Mouse (Mus musculus) c-Kit-positive CD71-positive TER-119-positive erythroid progenitor cells, embryonic 14.5 days (primary cell): ENCODE measurements around the gene Bcl2l14.
A peak's percentile ranks its signal among the peaks of the same experiment; 100 is the strongest.

Experiments used
- DNase-seq: peaks from one replicate; pipeline ENCODE4 v3.0.0-alpha.2; 2013; ENCODE audit warnings: low spot score

The Bcl2l14 gene

DNA sequence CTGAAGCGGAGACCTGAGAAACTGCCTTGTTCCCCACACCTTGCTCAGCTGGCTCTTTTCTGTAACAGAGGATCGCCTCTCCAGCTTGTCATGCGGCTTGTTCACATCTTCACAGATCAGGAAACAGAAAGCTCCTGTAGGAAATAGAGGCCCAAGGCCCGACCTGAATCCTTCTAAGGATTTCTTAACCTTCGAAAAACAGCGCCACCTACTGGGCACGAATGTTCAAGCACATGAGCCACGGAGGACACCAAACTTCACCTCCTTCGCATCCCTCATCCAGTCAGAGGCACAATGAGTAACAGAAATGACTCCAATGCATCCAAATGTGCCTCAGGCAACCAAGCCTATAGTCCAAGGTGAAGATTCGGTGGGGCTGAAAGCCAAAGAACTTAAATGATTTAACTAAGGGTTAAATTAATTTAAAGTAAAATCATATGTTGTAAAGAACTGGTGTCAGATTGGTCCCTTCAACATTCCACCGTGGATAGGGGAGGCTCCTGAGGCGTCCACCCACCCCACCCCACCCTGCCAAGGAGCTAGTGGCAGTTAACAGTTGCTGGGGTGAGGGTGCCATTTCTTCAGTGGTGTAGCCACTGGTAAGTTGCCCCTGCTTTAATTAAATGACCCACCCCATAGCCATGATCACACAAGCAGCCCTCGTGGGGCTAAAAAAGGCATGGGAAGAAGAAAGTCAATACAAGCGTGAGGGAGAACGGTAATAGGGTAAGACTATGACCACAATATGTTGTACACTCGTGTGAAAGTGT, 7.0 kb downstream of the Bcl2l14 start:
- peak; percentile 66 for DNase-seq

DNA sequence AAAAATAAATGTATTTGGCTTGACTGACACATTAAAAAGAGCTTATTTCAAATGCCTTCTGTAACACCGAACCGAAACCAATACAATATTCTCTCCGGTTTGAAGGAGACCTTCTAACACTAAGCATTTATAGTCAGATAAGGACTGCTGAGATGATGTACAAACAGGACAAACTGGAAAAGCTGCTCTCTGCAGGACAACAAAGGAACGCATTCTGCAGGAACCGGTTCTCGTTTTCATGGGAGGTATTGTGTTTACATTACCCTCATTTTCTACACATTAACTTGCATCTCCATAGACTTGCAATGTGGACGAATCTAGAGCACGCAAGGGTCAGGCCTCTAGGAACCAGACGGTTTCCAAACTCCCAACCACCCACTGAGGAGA, 7.6 kb downstream of the Bcl2l14 start:
- no peak for DNase-seq

DNA sequence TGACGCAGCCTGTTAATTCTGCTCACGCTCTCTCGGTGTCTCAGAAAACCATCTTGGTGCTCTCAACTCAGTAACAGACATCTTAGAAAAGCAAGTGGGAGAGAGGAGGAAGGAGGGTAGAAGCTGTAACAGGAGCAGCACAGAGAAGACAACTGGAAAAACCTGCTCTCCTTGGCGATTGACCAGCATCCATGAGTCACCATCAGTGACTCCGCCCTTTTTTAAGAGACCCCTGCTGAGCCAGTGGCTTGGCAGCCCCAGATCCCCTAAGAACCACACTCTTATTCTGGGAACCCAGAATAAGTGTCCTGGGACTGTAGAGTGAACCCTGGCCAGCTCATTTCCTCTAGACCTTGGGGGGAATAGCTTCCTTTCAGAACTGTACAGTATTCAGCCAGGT, 11.1 kb downstream of the Bcl2l14 start:
- DNase-seq, result no peak

DNA sequence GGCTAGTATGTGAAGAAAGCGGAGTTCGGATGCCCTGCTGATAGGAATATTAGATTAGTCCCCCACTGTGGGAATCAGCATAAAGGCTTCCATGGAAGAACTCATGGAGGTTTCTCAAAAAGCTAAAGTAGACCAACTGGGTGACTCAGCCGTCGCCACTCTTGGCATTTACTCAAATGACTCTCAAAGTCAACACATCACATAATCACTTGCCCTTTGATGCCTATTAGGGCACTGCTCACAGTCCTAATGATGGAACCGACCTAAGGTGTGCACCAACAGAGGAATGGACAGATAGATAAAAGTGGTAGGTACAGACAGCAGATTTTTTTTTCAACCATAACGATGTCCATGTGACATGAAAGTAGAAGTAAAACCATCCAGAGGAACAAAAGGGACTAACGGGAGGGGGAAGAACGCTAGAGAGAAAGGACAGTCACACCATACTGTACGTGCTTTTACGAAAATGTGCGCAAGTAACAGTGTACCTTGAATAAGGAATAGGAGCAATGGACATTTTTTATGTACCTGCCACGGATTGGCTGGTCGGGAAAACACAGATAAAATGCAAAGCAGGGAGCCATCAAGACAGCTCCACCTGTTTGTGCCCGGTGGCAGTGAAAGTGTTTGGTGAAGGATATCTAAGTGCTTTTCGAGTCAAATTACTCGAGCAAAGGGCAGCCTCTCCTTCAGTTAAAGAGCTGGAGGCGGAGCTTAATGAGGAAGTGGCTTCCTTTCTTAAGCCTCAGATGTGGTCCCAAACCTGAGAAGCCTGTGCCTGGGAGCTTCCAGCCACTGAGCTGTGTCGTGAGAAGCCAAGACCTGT, 17.8 kb downstream of the Bcl2l14 start:
- DNase-seq, result no peak

DNA sequence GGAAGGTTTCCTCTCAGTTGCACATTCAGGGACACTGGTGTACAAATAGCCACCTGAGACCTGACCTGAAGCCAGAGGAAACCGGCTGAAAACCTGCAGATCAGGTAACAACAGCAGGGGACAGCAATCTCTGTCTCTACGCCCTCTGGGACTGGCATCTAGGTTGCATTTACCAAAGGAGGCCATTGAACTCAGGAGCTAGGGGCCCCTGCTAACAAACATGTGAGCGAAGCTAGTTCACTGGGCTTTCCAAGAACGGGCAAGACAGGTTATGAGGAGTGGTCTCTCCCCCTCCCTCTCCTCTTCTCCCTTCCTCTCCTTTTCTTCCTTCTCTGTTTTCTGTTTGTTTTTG, 18.4 kb downstream of the Bcl2l14 start:
- DNase-seq, result no peak

DNA sequence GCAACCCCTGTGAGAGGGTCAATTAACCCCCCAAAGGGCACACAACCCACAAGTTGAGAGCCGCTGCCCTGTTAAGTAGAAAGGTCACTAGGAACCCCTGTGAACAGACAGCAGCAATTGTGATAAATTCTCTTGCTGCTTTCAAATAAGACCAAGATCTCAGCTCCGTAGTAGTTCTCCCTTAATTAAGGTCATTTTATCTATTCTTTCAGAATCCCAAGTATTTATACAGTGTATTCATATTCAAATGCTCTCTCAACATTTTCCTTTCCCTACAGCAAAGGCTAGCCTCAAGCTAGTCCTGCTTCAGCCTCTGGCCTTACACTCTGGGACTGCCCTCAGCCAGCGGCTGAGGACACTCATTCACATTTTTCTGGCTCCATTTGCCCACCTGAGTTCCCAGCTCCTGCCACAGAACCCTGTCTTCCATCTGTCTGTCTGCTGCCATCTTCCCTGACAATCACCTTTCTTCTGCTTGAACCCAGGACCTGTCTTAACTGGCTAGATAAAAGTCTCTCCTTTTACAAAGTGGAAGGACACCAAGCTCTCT, 20.5 kb downstream of the Bcl2l14 start:
- no peak for DNase-seq

DNA sequence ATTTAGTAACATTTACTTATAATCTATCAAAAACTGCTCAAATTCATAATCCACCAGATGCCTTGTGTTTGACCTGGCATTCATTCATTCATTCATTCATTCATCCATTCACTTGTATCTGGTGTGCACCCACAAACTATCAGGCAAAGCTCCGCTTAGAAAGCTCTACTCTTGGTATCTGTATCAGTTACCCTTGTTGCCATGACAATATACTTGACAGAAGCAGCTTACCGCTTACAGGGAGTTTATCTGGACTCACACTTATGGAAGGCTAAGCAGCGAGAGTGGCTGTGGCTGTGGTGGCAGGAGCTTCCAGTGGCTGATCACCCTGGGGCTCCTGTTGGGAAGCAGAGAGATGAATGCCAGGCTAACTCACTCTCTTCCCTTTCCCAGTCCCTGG, 21.8 kb downstream of the Bcl2l14 start:
- DNase-seq, result no peak

DNA sequence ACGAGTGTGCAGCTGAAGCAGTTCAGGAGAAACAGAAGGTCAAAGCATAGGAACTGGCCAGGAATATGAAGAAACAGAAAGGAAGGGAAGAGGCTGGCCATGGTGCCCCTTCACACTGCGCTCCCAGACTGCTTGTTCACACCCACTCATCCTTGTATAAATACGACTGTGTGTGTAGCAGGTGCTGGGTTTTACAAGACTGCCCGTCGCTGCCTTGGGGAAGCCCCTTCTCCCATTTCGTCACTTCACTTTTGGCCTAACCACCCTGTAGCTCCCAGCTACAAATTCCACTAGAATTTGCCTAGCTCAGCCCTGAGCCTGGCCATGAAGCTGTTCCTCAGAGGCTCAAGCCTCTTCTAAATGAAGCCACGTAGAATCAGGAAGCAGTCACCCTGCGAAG, 24.3 kb downstream of the Bcl2l14 start:
- no peak for DNase-seq

DNA sequence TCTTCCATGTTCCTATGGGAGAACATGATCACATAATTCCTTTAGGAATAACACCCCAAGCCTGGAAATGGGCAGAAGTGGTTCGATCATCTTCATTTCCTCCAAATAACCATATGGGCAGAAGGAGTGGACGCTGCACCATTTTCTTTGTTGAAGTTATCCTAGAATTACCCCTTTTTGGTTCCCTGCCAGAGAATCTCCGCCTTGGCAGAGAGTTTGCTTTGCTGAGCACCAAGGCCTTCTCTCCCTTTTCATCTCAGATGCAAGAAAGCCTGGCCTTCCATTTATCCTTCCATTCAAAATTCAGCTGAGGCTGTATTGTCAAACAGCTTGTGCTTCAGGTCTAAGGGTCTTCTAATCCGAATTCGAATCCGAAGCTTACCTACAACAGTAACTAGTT, 25.8 kb downstream of the Bcl2l14 start:
- no peak for DNase-seq

DNA sequence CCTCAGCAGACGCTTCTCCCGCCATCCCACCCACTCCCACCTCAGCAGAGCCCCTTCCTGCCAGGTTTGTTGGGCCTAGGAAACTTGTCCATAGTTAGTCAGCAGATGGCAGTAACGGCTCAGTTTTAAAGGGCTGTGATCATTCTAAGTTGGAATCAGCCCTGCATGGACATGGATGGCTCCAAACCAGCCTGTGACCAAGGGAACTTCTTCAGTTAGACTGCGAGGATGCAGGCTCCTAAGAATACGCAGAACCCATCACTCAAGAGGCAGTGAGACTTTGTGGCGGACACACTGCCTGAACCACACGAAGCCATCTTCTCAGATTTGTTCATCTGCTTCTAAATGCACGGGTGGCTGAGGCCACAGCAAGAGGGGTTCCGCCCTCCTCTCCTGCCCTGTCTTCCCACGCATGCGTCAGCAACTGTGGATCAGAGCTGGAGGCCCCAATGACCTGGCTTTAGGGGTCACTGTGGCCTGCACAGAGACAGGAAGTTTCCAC, 29.1 kb downstream of the Bcl2l14 start:
- no peak for DNase-seq

DNA sequence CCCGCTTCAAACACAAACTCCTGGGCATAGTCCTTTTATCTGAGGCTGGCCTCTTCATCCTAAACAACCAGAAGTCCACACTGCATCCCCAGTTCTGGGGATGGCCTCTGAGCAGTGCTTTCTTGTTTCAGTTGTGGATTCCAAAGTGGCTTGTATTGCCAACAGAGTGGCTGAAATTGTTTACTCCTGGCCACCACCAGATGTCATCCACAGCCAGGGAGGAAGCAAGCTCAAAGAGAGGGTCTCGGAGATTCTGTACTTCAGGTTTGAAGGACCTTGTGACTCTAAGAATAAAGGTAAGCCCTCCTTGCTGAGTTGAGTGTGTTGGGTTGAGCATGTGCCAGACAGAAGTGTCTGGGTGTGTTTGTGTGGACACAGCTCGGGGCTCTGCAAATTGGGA, 31.0 kb downstream of the Bcl2l14 start:
- DNase-seq, result no peak

DNA sequence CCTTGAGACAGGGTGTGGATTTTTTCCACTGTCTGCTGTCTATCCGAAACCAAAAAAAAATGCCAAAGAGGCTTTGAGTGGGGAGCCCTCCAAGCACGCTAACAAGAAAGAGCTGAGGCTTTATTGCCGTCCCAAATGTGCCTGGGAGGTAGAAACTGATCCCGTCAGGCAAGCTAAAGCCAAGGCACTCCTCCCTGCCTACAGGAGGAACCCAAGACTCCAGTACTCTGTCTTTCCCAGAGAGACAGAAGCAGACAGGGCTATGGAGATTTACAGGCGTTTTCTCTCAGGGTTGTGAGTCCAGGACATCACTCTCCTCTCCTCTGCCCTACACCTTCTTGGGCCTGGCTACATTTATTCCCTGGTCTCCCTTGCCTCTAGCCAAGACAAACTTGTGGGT, 32.3 kb downstream of the Bcl2l14 start:
- no peak for DNase-seq

DNA sequence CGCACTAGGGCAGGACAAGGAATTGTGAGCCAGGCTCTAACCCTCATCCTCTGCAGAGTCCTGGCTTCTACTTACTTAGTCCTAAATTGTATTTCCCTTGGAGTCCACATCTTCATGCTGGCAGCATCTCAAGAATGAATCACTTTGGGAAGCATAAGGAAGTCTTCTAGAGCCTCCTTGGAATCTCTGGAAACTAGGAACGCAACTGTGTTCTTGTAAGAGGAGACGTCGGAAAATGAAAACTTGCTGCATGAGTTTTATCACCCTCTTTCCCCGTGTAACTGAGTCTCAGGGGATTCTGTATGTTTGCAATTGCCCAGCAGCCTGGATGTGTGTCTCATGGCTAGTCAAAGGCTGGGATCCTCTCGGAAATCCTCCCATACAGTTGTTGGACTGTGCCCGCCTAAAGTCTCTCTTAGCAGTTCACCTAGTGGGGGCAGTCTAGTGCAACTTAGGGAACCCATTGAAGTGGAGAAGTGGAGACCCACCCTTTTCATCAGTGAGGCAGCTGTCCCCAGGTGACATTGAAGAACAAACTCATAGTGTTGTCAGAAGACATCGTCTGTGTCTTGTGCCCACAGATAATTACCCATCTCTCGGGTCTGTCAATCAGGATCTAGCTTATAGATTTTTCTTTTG, 34.2 kb downstream of the Bcl2l14 start:
- DNase-seq, result no peak

DNA sequence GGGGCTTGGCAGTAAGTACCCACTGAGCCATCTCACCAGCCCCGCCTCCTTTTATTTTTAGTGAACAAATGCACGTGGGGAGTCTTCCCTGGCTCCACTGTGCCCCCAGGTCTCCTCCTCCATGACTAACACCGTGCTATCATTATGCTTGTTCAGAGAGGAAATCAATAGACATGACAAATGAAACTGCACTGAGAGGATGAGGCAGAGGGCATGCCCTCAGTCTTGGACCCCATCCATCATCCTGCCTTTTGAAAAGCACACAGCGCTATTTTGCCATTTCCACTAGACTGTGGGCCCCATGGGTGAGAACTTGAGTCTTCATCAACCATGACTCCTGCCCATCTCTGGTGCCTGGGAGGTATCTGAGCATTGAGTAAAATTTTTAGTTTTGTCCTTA, 35.5 kb downstream of the Bcl2l14 start:
- no peak for DNase-seq

DNA sequence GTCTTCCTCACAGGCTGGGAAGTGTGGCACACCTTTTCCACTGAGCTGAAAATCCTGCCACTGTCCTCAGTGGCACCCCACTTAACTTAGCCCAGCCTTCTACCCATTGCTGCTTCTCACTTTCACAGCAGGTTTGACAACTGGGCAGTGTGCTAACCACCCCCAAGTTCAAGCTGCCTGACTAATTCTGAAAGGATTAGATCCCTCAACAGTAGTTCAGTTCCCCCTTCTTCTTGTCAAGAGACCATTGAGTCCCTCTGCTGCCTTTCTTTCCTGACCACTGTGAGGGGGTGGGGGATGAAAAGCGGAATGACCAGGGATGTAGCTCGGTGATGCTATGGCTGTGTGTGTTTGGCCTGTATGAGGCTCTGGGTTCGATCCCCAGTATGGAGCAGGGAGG, 37.2 kb downstream of the Bcl2l14 start:
- no peak for DNase-seq

DNA sequence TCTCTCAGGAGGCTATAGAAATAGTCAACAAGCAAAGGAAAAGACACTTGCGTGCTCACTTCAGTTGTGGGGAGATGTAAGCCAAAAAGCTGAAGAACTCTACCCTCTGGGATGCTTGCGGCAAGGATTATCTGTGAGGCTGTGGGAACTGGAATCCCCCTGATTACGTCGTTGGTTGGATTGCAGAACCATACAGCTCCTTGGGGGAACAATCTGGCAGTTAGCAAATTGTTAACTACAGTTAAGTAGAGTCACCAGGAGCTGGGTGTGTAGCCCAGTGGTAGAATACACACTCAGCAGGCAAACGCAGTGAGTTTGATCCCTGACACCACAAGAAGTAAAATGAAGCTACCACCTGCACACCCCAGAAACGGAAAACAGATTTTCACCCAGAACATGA, 37.9 kb downstream of the Bcl2l14 start:
- DNase-seq, result no peak

DNA sequence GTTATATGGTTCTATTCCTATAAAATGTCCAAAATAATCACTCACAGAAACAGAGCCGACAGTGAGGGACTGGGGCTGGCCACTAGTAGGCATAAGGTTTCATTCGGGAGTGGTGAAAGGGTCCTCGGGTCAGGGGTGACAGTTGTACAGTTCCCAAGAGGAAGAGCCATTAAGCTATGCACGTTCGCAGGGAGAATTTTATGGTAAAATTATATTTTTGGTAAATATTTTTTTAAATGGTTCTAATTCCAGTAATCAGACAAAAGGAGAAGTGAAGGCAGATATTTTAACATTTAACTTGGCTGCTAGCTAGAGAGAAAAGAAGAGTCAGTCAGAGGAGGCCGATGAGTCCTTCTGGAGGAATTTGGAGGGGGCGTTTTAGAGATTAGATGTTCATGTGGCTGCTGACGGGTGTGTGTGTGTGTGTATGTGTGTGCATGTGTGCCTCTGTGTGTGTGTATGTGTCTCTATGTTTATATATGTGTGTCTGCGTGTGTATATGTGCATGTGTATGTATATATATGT, 38.8 kb downstream of the Bcl2l14 start:
- DNase-seq, result peak; percentile 34

DNA sequence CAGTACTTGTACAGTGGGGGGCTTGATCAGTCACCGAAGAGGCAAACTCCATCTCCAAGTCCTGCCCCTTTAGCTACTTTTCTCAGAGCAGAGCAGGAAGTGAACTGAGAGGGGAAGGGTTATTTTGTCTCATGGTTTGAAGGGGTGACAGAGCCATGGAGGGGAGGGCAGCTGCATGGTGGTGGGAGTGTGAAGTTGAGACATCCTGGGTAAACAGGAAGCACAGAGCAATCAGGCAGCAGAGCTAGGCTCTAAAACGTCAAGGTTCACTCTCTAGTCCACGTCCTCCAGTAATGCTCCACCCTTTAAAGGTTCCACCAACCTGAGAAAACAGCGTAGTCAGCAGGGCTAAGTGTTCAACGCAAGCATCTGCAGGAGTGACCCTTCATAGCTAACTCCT, 40.8 kb downstream of the Bcl2l14 start:
- no peak for DNase-seq

DNA sequence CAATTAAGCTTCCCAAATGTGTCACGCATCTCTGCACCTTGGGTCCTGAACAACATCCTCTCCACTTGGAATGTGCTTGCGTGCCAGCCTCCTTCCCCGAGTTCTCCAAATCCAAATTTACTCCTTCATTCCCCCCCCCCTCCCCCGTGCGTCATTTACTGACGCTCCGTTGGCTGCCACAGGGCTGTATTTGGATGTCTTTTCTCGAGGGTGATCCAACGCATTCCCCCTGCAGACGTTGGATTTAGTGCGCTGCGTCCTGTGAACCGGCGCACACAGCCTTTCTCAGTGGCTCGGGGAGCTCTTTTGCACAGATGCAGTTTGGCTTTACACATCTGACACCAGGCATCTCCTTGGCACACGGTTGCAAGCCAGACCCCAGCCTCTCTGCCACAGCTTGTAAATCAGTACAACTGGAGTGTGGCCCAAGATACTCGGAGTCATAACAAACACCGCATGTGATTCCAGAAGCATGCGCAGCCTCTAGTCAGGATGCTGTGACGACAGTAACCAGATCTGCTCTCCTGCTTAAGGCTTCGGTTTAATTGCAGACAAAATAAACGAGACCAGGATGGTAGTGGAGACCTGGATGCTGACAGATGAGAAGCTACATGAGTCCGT, 43.4 kb downstream of the Bcl2l14 start:
- no peak for DNase-seq

DNA sequence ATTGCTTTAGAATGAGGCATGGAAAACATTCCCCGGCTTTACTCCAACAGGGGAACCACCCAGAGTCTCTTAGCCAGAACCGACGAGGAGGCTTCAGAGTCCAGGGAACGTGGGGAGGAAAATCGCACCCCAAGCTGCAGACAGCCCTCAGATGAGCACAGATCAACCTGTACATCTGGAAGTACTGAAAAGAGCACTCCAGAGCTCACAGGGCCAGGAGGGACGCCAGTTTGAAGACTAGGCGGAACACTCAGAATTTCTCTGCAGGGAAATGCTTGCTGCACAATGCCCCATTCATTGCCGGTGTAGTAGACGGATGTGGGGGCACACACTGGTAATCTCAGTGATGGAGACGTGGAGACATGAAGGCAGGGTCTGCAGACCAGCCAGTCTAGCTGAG, 43.9 kb downstream of the Bcl2l14 start:
- no peak for DNase-seq

DNA sequence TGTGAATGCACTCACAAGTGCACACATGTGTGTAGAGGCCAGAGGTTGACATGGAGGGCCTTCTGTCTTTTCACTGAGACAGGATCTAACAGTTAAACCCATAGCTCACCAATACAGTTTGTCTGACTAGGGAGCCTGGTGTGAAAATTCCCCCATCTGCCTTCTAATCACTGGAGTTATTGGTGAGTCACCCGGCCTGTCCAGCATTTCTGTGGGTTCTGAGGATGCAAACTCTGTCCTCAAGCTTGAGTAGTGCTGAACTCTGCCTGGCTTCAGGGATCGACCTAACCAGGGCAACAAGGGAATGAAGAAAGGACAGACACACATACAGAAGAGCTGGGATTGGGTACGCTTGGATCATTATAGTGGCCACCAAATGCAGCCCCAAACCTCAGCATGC, 45.6 kb downstream of the Bcl2l14 start:
- DNase-seq, result no peak

DNA sequence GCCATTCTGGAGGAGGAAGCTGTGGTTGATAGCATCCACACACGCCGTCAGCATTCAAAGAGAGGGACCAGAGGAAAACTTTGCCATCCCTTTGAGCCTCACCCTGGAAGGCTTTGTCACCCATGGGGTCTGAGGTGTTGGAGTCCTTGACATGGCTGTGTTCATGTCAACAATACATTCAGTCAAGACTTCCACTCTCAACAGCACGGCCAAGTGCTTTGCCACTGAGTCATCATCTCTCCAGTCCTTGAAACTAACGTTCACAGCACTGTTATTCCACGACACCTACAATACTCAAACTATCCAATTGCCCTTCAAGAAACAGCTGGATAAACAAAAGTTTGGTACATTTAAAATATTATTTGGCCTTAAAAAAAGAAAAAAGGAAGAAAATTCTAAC, 46.1 kb downstream of the Bcl2l14 start:
- DNase-seq, result no peak
